Mouse (Mus musculus): ENCODE results near the gene Sorcs2. TPM values are rescaled to one million over a fixed set of nuclear protein-coding genes. Genes with fewer than 3 reads are reported as not detected.

Sorcs2 gene
- polyA plus RNA-seq, 1 experiment from 2014 or later: 21.8 TPM

GRCm38 (mm10) chr5:36025076-36025475 is 372.9 kb downstream of the Sorcs2 start:
- Histone ChIP-seq H3K9me3 (ENCODE audit: control insufficient read depth, low read length) (no peaks in the 10 kb centered on the region), H3K36me3 (ENCODE audit: control insufficient read depth, insufficient read depth, low read length) (0 out of 2 replicates have a peak, but pooled peaks cover 3% of the 10 kb centered on the region), H3K4me3 (ENCODE audit: low read length) (no peak overlapping the region), H3K27me3 (ENCODE audit: control insufficient read depth, insufficient read depth, low read depth, low read length) (no peaks in the 10 kb centered on the region), H3K4me1 (replicated peaks; ENCODE audit: control insufficient read depth, insufficient read depth, low read length) (no peaks in the 10 kb centered on the region), H3K27ac (ENCODE audit: low read length) (no peak overlapping the region), H3K9ac (ENCODE audit: low read length) (no peak overlapping the region), H3K4me2 (ENCODE audit: low read depth, low read length) (no peak overlapping the region)
- ATAC-seq (ENCODE audit: low read depth): no peak
- 67% methylated on average over 4 of the region's 4 CpGs for WGBS

- Histone ChIP-seq H3K27me3 (ENCODE audit: control insufficient read depth, insufficient read depth, low read depth, low read length) (no peaks in the 10 kb centered on the region), H3K9ac (ENCODE audit: low read length) (no peak overlapping the region), H3K4me3 (ENCODE audit: low read length) (no peak overlapping the region), H3K4me2 (ENCODE audit: low read depth, low read length) (no peak overlapping the region), H3K36me3 (ENCODE audit: control insufficient read depth, insufficient read depth, low read length) (0 out of 2 replicates have a peak, but pooled peaks cover 3% of the 10 kb centered on the region), H3K27ac (ENCODE audit: low read length) (no peak overlapping the region), H3K4me1 (replicated peaks; ENCODE audit: control insufficient read depth, insufficient read depth, low read length) (no peaks in the 10 kb centered on the region), H3K9me3 (ENCODE audit: control insufficient read depth, low read length) (no peaks in the 10 kb centered on the region)
- 85% methylated on average over 9 of the region's 9 CpGs for WGBS
- ATAC-seq (ENCODE audit: low read depth): no peak
Observed at GRCm38 (mm10) chr5:36024003-36024685, 373.8 kb downstream of the Sorcs2 start.

GRCm38 (mm10) chr5:36022361-36022760 is 375.6 kb downstream of the Sorcs2 start:
- no peak overlapping the region for H3K4me2 ChIP-seq (ENCODE audit: low read depth, low read length)
- no peak overlapping the region for H3K27ac ChIP-seq (ENCODE audit: low read length)
- peaks cover 5% of the 10 kb centered on the region; the same call in 1 of the 2 replicates for H3K36me3 ChIP-seq (ENCODE audit: control insufficient read depth, insufficient read depth, low read length)
- WGBS: 81% methylated on average over 1 of the region's 1 CpGs
- H3K4me1 ChIP-seq (replicated peaks; ENCODE audit: control insufficient read depth, insufficient read depth, low read length): no peaks in the 10 kb centered on the region
- no peak for ATAC-seq (ENCODE audit: low read depth)
- no peak overlapping the region for H3K9ac ChIP-seq (ENCODE audit: low read length)
- no peak overlapping the region for H3K4me3 ChIP-seq (ENCODE audit: low read length)
- H3K9me3 ChIP-seq (ENCODE audit: control insufficient read depth, low read length): no peaks in the 10 kb centered on the region
- H3K27me3 ChIP-seq (ENCODE audit: control insufficient read depth, insufficient read depth, low read depth, low read length): no peaks in the 10 kb centered on the region

- no peak overlapping the region for H3K4me2 ChIP-seq (ENCODE audit: low read depth, low read length)
- no peaks in the 10 kb centered on the region for H3K27me3 ChIP-seq (ENCODE audit: control insufficient read depth, insufficient read depth, low read depth, low read length)
- H3K9me3 ChIP-seq (ENCODE audit: control insufficient read depth, low read length): no peaks in the 10 kb centered on the region
- ATAC-seq (ENCODE audit: low read depth): no peak
- no peak overlapping the region for H3K4me3 ChIP-seq (ENCODE audit: low read length)
- 75% methylated on average over 3 of the region's 3 CpGs for WGBS
- no peak overlapping the region for H3K9ac ChIP-seq (ENCODE audit: low read length)
- no peaks in the 10 kb centered on the region for H3K4me1 ChIP-seq (replicated peaks; ENCODE audit: control insufficient read depth, insufficient read depth, low read length)
- peaks cover 5% of the 10 kb centered on the region; the same call in 1 of the 2 replicates for H3K36me3 ChIP-seq (ENCODE audit: control insufficient read depth, insufficient read depth, low read length)
- H3K27ac ChIP-seq (ENCODE audit: low read length): no peak overlapping the region
Observed at GRCm38 (mm10) chr5:36021091-36021490, 376.8 kb downstream of the Sorcs2 start.

GRCm38 (mm10) chr5:36018366-36018765 is 379.6 kb downstream of the Sorcs2 start:
- no peak overlapping the region for H3K27ac ChIP-seq (ENCODE audit: low read length)
- no peak overlapping the region for H3K4me2 ChIP-seq (ENCODE audit: low read depth, low read length)
- H3K36me3 ChIP-seq (ENCODE audit: control insufficient read depth, insufficient read depth, low read length): peaks cover 2% of the 10 kb centered on the region; the same call in 1 of the 2 replicates
- H3K4me1 ChIP-seq (replicated peaks; ENCODE audit: control insufficient read depth, insufficient read depth, low read length): no peaks in the 10 kb centered on the region
- H3K4me3 ChIP-seq (ENCODE audit: low read length): no peak overlapping the region
- 78% methylated on average over 3 of the region's 3 CpGs for WGBS
- no peaks in the 10 kb centered on the region for H3K9me3 ChIP-seq (ENCODE audit: control insufficient read depth, low read length)
- no peaks in the 10 kb centered on the region for H3K27me3 ChIP-seq (ENCODE audit: control insufficient read depth, insufficient read depth, low read depth, low read length)
- H3K9ac ChIP-seq (ENCODE audit: low read length): no peak overlapping the region
- ATAC-seq (ENCODE audit: low read depth): no peak

GRCm38 (mm10) chr5:36009405-36009804 is 388.5 kb downstream of the Sorcs2 start:
- Histone ChIP-seq H3K4me2 (ENCODE audit: low read depth, low read length) (no peak overlapping the region), H3K9me3 (ENCODE audit: control insufficient read depth, low read length) (no peaks in the 10 kb centered on the region), H3K27me3 (ENCODE audit: control insufficient read depth, insufficient read depth, low read depth, low read length) (no peaks in the 10 kb centered on the region), H3K9ac (ENCODE audit: low read length) (no peak overlapping the region), H3K27ac (ENCODE audit: low read length) (no peak overlapping the region), H3K4me1 (replicated peaks; ENCODE audit: control insufficient read depth, insufficient read depth, low read length) (no peaks in the 10 kb centered on the region), H3K36me3 (ENCODE audit: control insufficient read depth, insufficient read depth, low read length) (no peaks in the 10 kb centered on the region), H3K4me3 (ENCODE audit: low read length) (no peak overlapping the region)
- WGBS: 79% methylated on average over 4 of the region's 4 CpGs
- no peak for ATAC-seq (ENCODE audit: low read depth)

- 73% methylated on average over 10 of the region's 10 CpGs for WGBS
- H3K9ac ChIP-seq (ENCODE audit: low read length): no peak overlapping the region
- H3K27me3 ChIP-seq (ENCODE audit: control insufficient read depth, insufficient read depth, low read depth, low read length): no peaks in the 10 kb centered on the region
- peaks cover 2% of the 10 kb centered on the region; the same call in 1 of the 2 replicates for H3K36me3 ChIP-seq (ENCODE audit: control insufficient read depth, insufficient read depth, low read length)
- H3K9me3 ChIP-seq (ENCODE audit: control insufficient read depth, low read length): no peaks in the 10 kb centered on the region
- ATAC-seq (ENCODE audit: low read depth): no peak
- no peak overlapping the region for H3K4me2 ChIP-seq (ENCODE audit: low read depth, low read length)
- no peak overlapping the region for H3K27ac ChIP-seq (ENCODE audit: low read length)
- H3K4me1 ChIP-seq (replicated peaks; ENCODE audit: control insufficient read depth, insufficient read depth, low read length): no peaks in the 10 kb centered on the region
- H3K4me3 ChIP-seq (ENCODE audit: low read length): no peak overlapping the region
Observed at GRCm38 (mm10) chr5:36007649-36008048, 390.3 kb downstream of the Sorcs2 start.

GRCm38 (mm10) chr5:36006586-36006985 is 391.4 kb downstream of the Sorcs2 start:
- no peak for ATAC-seq (ENCODE audit: low read depth)

GRCm38 (mm10) chr5:36006106-36006505 is 391.8 kb downstream of the Sorcs2 start:
- H3K9me3 ChIP-seq (ENCODE audit: control insufficient read depth, low read length): no peaks in the 10 kb centered on the region

More at GRCm38 (mm10) chr5:36006586-36006985, 391.4 kb downstream of the Sorcs2 start:
- H3K9me3 ChIP-seq (ENCODE audit: control insufficient read depth, low read length): no peaks in the 10 kb centered on the region
- H3K27me3 ChIP-seq (ENCODE audit: control insufficient read depth, insufficient read depth, low read depth, low read length): no peaks in the 10 kb centered on the region
- H3K4me3 ChIP-seq (ENCODE audit: low read length): no peak overlapping the region
- 62% methylated on average over 5 of the region's 5 CpGs for WGBS
- no peaks in the 10 kb centered on the region for H3K4me1 ChIP-seq (replicated peaks; ENCODE audit: control insufficient read depth, insufficient read depth, low read length)
- H3K27ac ChIP-seq (ENCODE audit: low read length): no peak overlapping the region
- H3K9ac ChIP-seq (ENCODE audit: low read length): no peak overlapping the region
- H3K36me3 ChIP-seq (ENCODE audit: control insufficient read depth, insufficient read depth, low read length): peaks cover 3% of the 10 kb centered on the region; the same call in 1 of the 2 replicates
- H3K4me2 ChIP-seq (ENCODE audit: low read depth, low read length): no peak overlapping the region

More at GRCm38 (mm10) chr5:36006106-36006505, 391.8 kb downstream of the Sorcs2 start:
- peaks cover 5% of the 10 kb centered on the region; the same call in 1 of the 2 replicates for H3K36me3 ChIP-seq (ENCODE audit: control insufficient read depth, insufficient read depth, low read length)
- no peak overlapping the region for H3K4me2 ChIP-seq (ENCODE audit: low read depth, low read length)
- no peak overlapping the region for H3K9ac ChIP-seq (ENCODE audit: low read length)
- no peaks in the 10 kb centered on the region for H3K27me3 ChIP-seq (ENCODE audit: control insufficient read depth, insufficient read depth, low read depth, low read length)
- no peaks in the 10 kb centered on the region for H3K4me1 ChIP-seq (replicated peaks; ENCODE audit: control insufficient read depth, insufficient read depth, low read length)
- no peak for ATAC-seq (ENCODE audit: low read depth)
- no peak overlapping the region for H3K4me3 ChIP-seq (ENCODE audit: low read length)
- 63% methylated on average over 8 of the region's 8 CpGs for WGBS
- H3K27ac ChIP-seq (ENCODE audit: low read length): no peak overlapping the region
